14 mouse cellular contexts compared by ENCODE assay signal in the genomic region with DNA sequence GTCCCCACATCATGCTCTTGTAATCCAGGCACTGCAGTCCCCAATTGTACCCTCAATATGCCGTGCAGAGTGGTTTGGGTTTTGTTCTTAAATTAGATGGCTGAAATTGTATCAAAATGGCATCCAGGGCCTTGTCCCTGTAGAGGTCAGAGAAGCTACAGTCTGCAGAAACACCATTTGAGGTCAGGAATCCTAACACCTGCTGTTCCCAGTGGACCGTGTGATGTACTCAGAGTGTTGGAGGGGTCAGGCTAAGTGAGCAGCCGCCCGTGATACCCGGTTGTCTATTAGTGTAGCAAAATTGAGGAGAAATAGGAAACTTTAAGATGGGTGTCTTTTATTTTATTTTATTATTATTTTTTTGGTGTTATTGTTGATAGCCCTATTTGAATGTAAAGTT.
DNase-seq lines count a peak whose midpoint lies in the region; ATAC-seq and TF ChIP-seq lines count a peak whose summit lies in the region.
"Had no signal": no experiment of that assay in that cellular context is flagged by ENCODE, and none has a peak within 500 bp of the region (broad histone marks: within the 10 kb centered on the region; RNA-seq: fewer than 3 reads in every experiment).

No protein-coding gene starts in this region.

- no peak for DNase-seq in heart, postnatal 4 days
- DNase-seq in hindbrain, postnatal 0 days (ENCODE audit: low spot score) = no peak
- no peak for DNase-seq in frontal cortex, postnatal 36 days (ENCODE audit: low spot score in 2 of 2)
- DNase-seq in liver, postnatal 0 days = no peak
- DNase-seq: B cell, adult 2 months; kidney, adult 2 months; liver, embryonic 13.5 days; lung, postnatal 10 days; thymus, postnatal 14 days had no signal

- H3K27me3 ChIP-seq in heart, embryonic 12.5 days (replicated peaks) = no peaks in the 10 kb centered on the region
- 0 out of 2 replicates have a peak, but pooled peaks cover 3% of the 10 kb centered on the region for H3K27me3 ChIP-seq in forebrain, embryonic 13.5 days
- 0 out of 2 replicates have a peak, but pooled peaks cover 5% of the 10 kb centered on the region for H3K27me3 ChIP-seq in hindbrain, postnatal 0 days (ENCODE audit: insufficient read depth, low read length)
- no peaks in the 10 kb centered on the region for H3K27me3 ChIP-seq in neural tube, embryonic 15.5 days (replicated peaks)
- no peaks in the 10 kb centered on the region for H3K27me3 ChIP-seq in liver, postnatal 0 days (ENCODE audit: insufficient read depth, low read length)
- H3K27me3 ChIP-seq: embryonic facial prominence, embryonic 15.5 days; liver, embryonic 13.5 days had no signal

- 75% methylated on average over 5 of the region's 5 CpGs for WGBS in heart, embryonic 12.5 days
- WGBS in forebrain, embryonic 13.5 days = 9% methylated on average over 5 of the region's 5 CpGs
- 24% methylated on average over 5 of the region's 5 CpGs for WGBS in hindbrain, postnatal 0 days
- 23% methylated on average over 5 of the region's 5 CpGs for WGBS in neural tube, embryonic 15.5 days
- WGBS in liver, postnatal 0 days (ENCODE audit: insufficient replicate concordance) = 81% methylated on average over 5 of the region's 5 CpGs

- H3K27ac ChIP-seq in heart, embryonic 12.5 days (ENCODE audit: poor library complexity, severe bottlenecking) = no peak overlapping the region
- H3K27ac ChIP-seq in forebrain, embryonic 13.5 days = peak overlapping the region; percentile 91
- no peak overlapping the region for H3K27ac ChIP-seq in hindbrain, postnatal 0 days
- H3K27ac ChIP-seq in neural tube, embryonic 15.5 days (replicated peaks) = no peak overlapping the region
- H3K27ac ChIP-seq in liver, postnatal 0 days (ENCODE audit: low read depth) = no peak overlapping the region
- H3K27ac ChIP-seq: embryonic facial prominence, embryonic 15.5 days; liver, embryonic 13.5 days; stomach, postnatal 0 days had no signal

- no peak overlapping the region for H3K9ac ChIP-seq in heart, embryonic 12.5 days
- H3K9ac ChIP-seq in forebrain, embryonic 13.5 days = peak overlapping the region; percentile 56; the same call in 1 of the 2 replicates
- H3K9ac ChIP-seq in hindbrain, postnatal 0 days (replicated peaks; ENCODE audit: low read length) = peak overlapping the region; percentile 28; the same call in 1 of the 2 replicates
- H3K9ac ChIP-seq in neural tube, embryonic 15.5 days (replicated peaks) = 0 out of 2 replicates have a peak overlapping the region, but pooled peaks have one; percentile 12
- H3K9ac ChIP-seq in liver, postnatal 0 days (replicated peaks) = no peak overlapping the region
- H3K9ac ChIP-seq: embryonic facial prominence, embryonic 15.5 days; liver, embryonic 13.5 days had no signal

- TF ChIP-seq CTCF in hindbrain, postnatal 0 days (IDR thresholded peaks at IDR 0.05; ENCODE audit: low read depth) = no peak
- no peak for TF ChIP-seq CTCF in liver, postnatal 0 days (IDR thresholded peaks at IDR 0.05; ENCODE audit: low read depth)

- H3K4me1 ChIP-seq in heart, embryonic 12.5 days (replicated peaks) = peaks cover 21% of the 10 kb centered on the region; the same call in 1 of the 2 replicates
- peaks cover 45% of the 10 kb centered on the region for H3K4me1 ChIP-seq in forebrain, embryonic 13.5 days
- H3K4me1 ChIP-seq in hindbrain, postnatal 0 days (ENCODE audit: insufficient read depth, low read length) = 0 out of 2 replicates have a peak, but pooled peaks cover 16% of the 10 kb centered on the region
- H3K4me1 ChIP-seq in neural tube, embryonic 15.5 days = peaks cover 37% of the 10 kb centered on the region
- no peaks in the 10 kb centered on the region for H3K4me1 ChIP-seq in liver, postnatal 0 days (ENCODE audit: insufficient read depth)
- H3K4me1 ChIP-seq: liver, embryonic 13.5 days had no signal

- 0 out of 2 replicates have a peak overlapping the region, but pooled peaks have one; percentile 43 for H3K4me2 ChIP-seq in heart, embryonic 12.5 days
- H3K4me2 ChIP-seq in forebrain, embryonic 13.5 days = peak overlapping the region; percentile 59
- peak overlapping the region; percentile 56 for H3K4me2 ChIP-seq in hindbrain, postnatal 0 days (ENCODE audit: low read depth, low read length)
- peak overlapping the region; percentile 53 for H3K4me2 ChIP-seq in neural tube, embryonic 15.5 days
- H3K4me2 ChIP-seq in liver, postnatal 0 days (ENCODE audit: low read depth, low read length) = no peak overlapping the region
- H3K4me2 ChIP-seq: embryonic facial prominence, embryonic 15.5 days; liver, embryonic 13.5 days had no signal

- H3K36me3 ChIP-seq in heart, embryonic 12.5 days = peaks cover 3% of the 10 kb centered on the region; the same call in 1 of the 2 replicates
- peaks cover 3% of the 10 kb centered on the region; the same call in 1 of the 2 replicates for H3K36me3 ChIP-seq in forebrain, embryonic 13.5 days (ENCODE audit: poor library complexity, severe bottlenecking)
- H3K36me3 ChIP-seq in hindbrain, postnatal 0 days (ENCODE audit: insufficient read depth, low read length) = no peaks in the 10 kb centered on the region
- H3K36me3 ChIP-seq in neural tube, embryonic 15.5 days = no peaks in the 10 kb centered on the region
- H3K36me3 ChIP-seq in liver, postnatal 0 days (replicated peaks; ENCODE audit: insufficient read depth, low read length) = no peaks in the 10 kb centered on the region
- H3K36me3 ChIP-seq: embryonic facial prominence, embryonic 15.5 days had no signal

- H3K4me3 ChIP-seq in heart, embryonic 12.5 days = no peak overlapping the region
- H3K4me3 ChIP-seq in forebrain, embryonic 13.5 days = no peak overlapping the region
- H3K4me3 ChIP-seq in hindbrain, postnatal 0 days (ENCODE audit: low read length) = no peak overlapping the region
- H3K4me3 ChIP-seq in neural tube, embryonic 15.5 days (replicated peaks) = no peak overlapping the region
- H3K4me3 ChIP-seq in liver, postnatal 0 days (ENCODE audit: low read depth, low read length) = no peak overlapping the region
- H3K4me3 ChIP-seq: embryonic facial prominence, embryonic 15.5 days; liver, embryonic 13.5 days had no signal

- no peaks in the 10 kb centered on the region for H3K9me3 ChIP-seq in heart, embryonic 12.5 days (replicated peaks)
- no peaks in the 10 kb centered on the region for H3K9me3 ChIP-seq in forebrain, embryonic 13.5 days (replicated peaks)
- H3K9me3 ChIP-seq in hindbrain, postnatal 0 days (ENCODE audit: low read length) = no peaks in the 10 kb centered on the region
- no peaks in the 10 kb centered on the region for H3K9me3 ChIP-seq in neural tube, embryonic 15.5 days (replicated peaks)
- H3K9me3 ChIP-seq in liver, postnatal 0 days (ENCODE audit: low read length) = no peaks in the 10 kb centered on the region
- H3K9me3 ChIP-seq: embryonic facial prominence, embryonic 15.5 days; liver, embryonic 13.5 days had no signal

- TF ChIP-seq EP300 in liver, postnatal 0 days (IDR thresholded peaks at IDR 0.05; ENCODE audit: low read depth) = no peak

- ATAC-seq in heart, embryonic 12.5 days (ENCODE audit: insufficient number of reproducible peaks, low FRiP score) = no peak
- ATAC-seq in forebrain, embryonic 13.5 days = no peak
- no peak for ATAC-seq in hindbrain, postnatal 0 days
- ATAC-seq in neural tube, embryonic 15.5 days (ENCODE audit: low FRiP score) = no peak
- ATAC-seq in liver, postnatal 0 days = no peak

Comparison
In these comparisons a context has a peak if more than half of its experiments do, and no peak if none do; other contexts are left out.
1. H3K9ac ChIP-seq: peak in forebrain, embryonic 13.5 days (single experiment), hindbrain, postnatal 0 days (single experiment) and neural tube, embryonic 15.5 days (single experiment); none in heart, embryonic 12.5 days (single experiment) and liver, postnatal 0 days (single experiment).